Mouse (Mus musculus): Measurements from ENCODE around the gene Arpc5l. TPM values are rescaled to one million over a fixed set of nuclear protein-coding genes. Genes with fewer than 3 reads are reported as not detected.
A peak's percentile ranks its signal among the peaks of the same experiment; 100 is the strongest.

The Arpc5l gene
- polyA plus RNA-seq, 1 experiment from 2014 or later, result 150 TPM

DNA sequence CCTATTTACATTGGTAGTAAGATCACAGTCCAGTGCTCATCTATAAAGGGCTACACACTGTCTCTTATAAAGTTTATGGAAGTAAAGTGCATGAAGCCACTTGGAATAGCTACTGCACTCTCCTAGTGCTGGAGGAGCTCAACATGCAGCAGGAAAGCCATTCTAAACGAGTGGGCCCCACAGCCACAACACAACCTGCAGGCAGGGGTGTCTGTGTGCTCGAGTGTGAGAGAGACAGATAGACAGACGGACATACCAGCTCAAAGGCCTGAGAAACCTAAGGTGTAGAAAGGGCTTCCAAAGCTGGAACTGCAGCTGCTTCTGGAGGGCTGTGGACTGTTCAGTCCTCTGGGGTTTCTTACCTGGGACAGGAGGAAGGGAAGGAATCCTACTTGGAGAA lies 11.4 kb downstream of the Arpc5l start:
- WGBS, result 71% methylated on average over 3 of the region's 3 CpGs
- H3K27ac ChIP-seq (ENCODE audit: low read length), result no peak overlapping the region
- no peaks in the 10 kb centered on the region for H3K27me3 ChIP-seq (replicated peaks; ENCODE audit: control insufficient read depth, insufficient read depth, low read length)
- H3K9me3 ChIP-seq (ENCODE audit: control insufficient read depth, low read length), result no peaks in the 10 kb centered on the region
- H3K36me3 ChIP-seq (ENCODE audit: control insufficient read depth, insufficient read depth), result peaks cover 46% of the 10 kb centered on the region
- H3K4me2 ChIP-seq (ENCODE audit: low read length), result no peak overlapping the region
- no peak overlapping the region for H3K4me3 ChIP-seq (replicated peaks; ENCODE audit: low read length)
- no peaks in the 10 kb centered on the region; the same call in none of the 2 replicates for H3K4me1 ChIP-seq (replicated peaks; ENCODE audit: control insufficient read depth, insufficient read depth, low read length)
- ATAC-seq, result no peak
- no peak overlapping the region for H3K9ac ChIP-seq (replicated peaks; ENCODE audit: low read depth, low read length)

- no peaks in the 10 kb centered on the region for H3K4me1 ChIP-seq (replicated peaks; ENCODE audit: control insufficient read depth, insufficient read depth, low read length)
- H3K27me3 ChIP-seq (replicated peaks; ENCODE audit: control insufficient read depth, insufficient read depth, low read length), result no peaks in the 10 kb centered on the region
- H3K4me3 ChIP-seq (replicated peaks; ENCODE audit: low read length), result no peak overlapping the region
- ATAC-seq, result no peak
- no peak overlapping the region for H3K27ac ChIP-seq (ENCODE audit: low read length)
- WGBS, result 92% methylated on average over 1 of the region's 1 CpGs
- no peak overlapping the region for H3K9ac ChIP-seq (replicated peaks; ENCODE audit: low read depth, low read length)
- H3K9me3 ChIP-seq (ENCODE audit: control insufficient read depth, low read length), result no peaks in the 10 kb centered on the region
- peaks cover 43% of the 10 kb centered on the region for H3K36me3 ChIP-seq (ENCODE audit: control insufficient read depth, insufficient read depth)
- H3K4me2 ChIP-seq (ENCODE audit: low read length), result no peak overlapping the region
Measured at GRCm38 (mm10) chr2:39020004-39020403, 14.9 kb downstream of the Arpc5l start.

DNA sequence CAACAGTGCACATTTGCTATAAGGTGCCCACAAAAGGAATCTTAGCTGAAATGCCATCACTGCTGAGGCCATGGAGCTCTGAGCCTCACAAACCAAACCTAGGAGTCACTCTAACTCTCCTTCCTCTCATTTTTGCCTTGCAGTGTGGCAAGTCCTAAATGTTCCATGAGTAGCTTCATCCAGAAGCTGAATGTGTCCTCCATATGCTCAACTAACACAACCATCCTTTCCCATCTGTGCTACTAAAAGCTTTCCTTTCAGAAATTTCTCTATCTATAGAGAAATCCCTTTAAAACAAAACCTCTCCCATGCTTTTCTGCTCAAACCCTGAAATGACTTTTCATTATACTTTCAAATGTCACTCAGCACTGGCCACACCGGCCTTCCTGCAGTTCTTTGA lies 26.5 kb downstream of the Arpc5l start:
- ATAC-seq, result no peak
- 82% methylated on average over 1 of the region's 1 CpGs for WGBS
- Histone ChIP-seq H3K4me1 (replicated peaks; ENCODE audit: control insufficient read depth, insufficient read depth, low read length) (no peaks in the 10 kb centered on the region), H3K27ac (ENCODE audit: low read length) (no peak overlapping the region), H3K4me3 (replicated peaks; ENCODE audit: low read length) (no peak overlapping the region), H3K4me2 (ENCODE audit: low read length) (no peak overlapping the region), H3K27me3 (replicated peaks; ENCODE audit: control insufficient read depth, insufficient read depth, low read length) (no peaks in the 10 kb centered on the region), H3K36me3 (ENCODE audit: control insufficient read depth, insufficient read depth) (peaks cover 46% of the 10 kb centered on the region), H3K9ac (replicated peaks; ENCODE audit: low read depth, low read length) (no peak overlapping the region), H3K9me3 (ENCODE audit: control insufficient read depth, low read length) (no peaks in the 10 kb centered on the region)

GRCm38 (mm10) chr2:39040215-39040614 lies 35.1 kb downstream of the Arpc5l start:
- Histone ChIP-seq H3K9ac (replicated peaks; ENCODE audit: low read depth, low read length) (no peak overlapping the region), H3K36me3 (ENCODE audit: control insufficient read depth, insufficient read depth) (peaks cover 34% of the 10 kb centered on the region), H3K4me1 (replicated peaks; ENCODE audit: control insufficient read depth, insufficient read depth, low read length) (no peaks in the 10 kb centered on the region), H3K27ac (ENCODE audit: low read length) (no peak overlapping the region), H3K27me3 (replicated peaks; ENCODE audit: control insufficient read depth, insufficient read depth, low read length) (no peaks in the 10 kb centered on the region), H3K9me3 (ENCODE audit: control insufficient read depth, low read length) (no peaks in the 10 kb centered on the region), H3K4me2 (ENCODE audit: low read length) (no peak overlapping the region), H3K4me3 (replicated peaks; ENCODE audit: low read length) (no peak overlapping the region)
- no peak for ATAC-seq
- 96% methylated on average over 1 of the region's 1 CpGs for WGBS

GRCm38 (mm10) chr2:39048515-39048914 lies 43.4 kb downstream of the Arpc5l start:
- no peaks in the 10 kb centered on the region for H3K9me3 ChIP-seq (ENCODE audit: control insufficient read depth, low read length)
- ATAC-seq, result no peak
- 91% methylated on average over 1 of the region's 1 CpGs for WGBS
- no peaks in the 10 kb centered on the region for H3K4me1 ChIP-seq (replicated peaks; ENCODE audit: control insufficient read depth, insufficient read depth, low read length)
- no peak overlapping the region for H3K9ac ChIP-seq (replicated peaks; ENCODE audit: low read depth, low read length)
- no peak overlapping the region for H3K27ac ChIP-seq (ENCODE audit: low read length)
- H3K27me3 ChIP-seq (replicated peaks; ENCODE audit: control insufficient read depth, insufficient read depth, low read length), result no peaks in the 10 kb centered on the region
- H3K4me3 ChIP-seq (replicated peaks; ENCODE audit: low read length), result no peak overlapping the region
- H3K36me3 ChIP-seq (ENCODE audit: control insufficient read depth, insufficient read depth), result peaks cover 32% of the 10 kb centered on the region
- no peak overlapping the region for H3K4me2 ChIP-seq (ENCODE audit: low read length)

DNA sequence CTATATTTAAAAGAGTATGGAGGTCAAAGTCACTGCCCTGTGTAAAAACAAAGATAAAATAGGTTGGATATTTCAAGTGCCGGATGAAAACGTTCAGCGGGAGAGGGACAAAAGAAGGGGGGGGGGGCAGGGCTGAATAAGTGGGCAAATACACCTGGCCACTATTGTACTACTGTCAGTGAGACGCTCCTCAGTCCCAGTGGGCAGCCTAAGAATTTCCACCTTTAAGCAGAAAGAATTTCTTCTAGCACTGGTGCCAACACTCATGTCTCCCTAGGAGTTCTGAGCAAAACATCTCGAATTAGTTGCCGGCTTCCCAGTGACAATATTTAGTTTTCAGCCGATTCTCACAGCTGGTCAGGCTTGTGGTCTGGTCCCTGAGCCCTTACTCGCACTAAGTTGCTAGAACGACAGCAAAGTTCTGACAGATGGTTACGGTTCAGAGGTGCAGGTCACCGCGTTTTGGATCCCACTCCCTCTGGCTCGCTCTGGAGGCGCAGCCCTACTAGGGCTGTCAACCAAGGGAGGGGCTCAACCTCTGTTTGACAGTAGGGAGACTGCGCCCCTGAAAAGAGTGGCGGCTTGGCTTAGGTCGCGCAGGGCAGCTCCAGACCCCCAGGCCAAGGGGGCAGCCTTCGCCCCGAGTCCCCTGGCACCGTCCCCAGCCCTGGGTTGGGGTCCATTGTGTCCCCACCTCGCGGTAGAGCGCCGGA lies 59.7 kb downstream of the Arpc5l start:
- Histone ChIP-seq H3K4me1 (replicated peaks; ENCODE audit: control insufficient read depth, insufficient read depth, low read length) (peaks cover 9% of the 10 kb centered on the region), H3K27me3 (replicated peaks; ENCODE audit: control insufficient read depth, insufficient read depth, low read length) (no peaks in the 10 kb centered on the region), H3K4me3 (replicated peaks; ENCODE audit: low read length) (peak overlapping the region; percentile 99), H3K9ac (replicated peaks; ENCODE audit: low read depth, low read length) (peak overlapping the region; percentile 99), H3K9me3 (ENCODE audit: control insufficient read depth, low read length) (no peaks in the 10 kb centered on the region), H3K4me2 (ENCODE audit: low read length) (peak overlapping the region; percentile 95), H3K36me3 (ENCODE audit: control insufficient read depth, insufficient read depth) (peaks cover 9% of the 10 kb centered on the region), H3K27ac (ENCODE audit: low read length) (peak overlapping the region; percentile 76)
- WGBS, result 5% methylated on average over 25 of the region's 25 CpGs
- peak; percentile 84 for ATAC-seq

Other genes starting within 250 kb of the Arpc5l start
- gene Nr6a1, start 77.7 kb upstream of the Arpc5l start, polyA plus RNA-seq (2015; fragmentation: Nextera tagmentation; extraction: Ambion mirVana), result 1.1 and 1.5 TPM in 2 replicates
- 2.6 and 3.0 TPM in 2 replicates for gene Olfml2a, start 73.4 kb upstream of the Arpc5l start, polyA plus RNA-seq (2015; fragmentation: Nextera tagmentation; extraction: Ambion mirVana)
- gene Wdr38, start 7.9 kb upstream of the Arpc5l start, polyA plus RNA-seq (2015; fragmentation: Nextera tagmentation; extraction: Ambion mirVana), result 1.7 and 2.3 TPM in 2 replicates
- 587 and 670 TPM in 2 replicates for gene Rpl35, start 276 bp downstream of the Arpc5l start, polyA plus RNA-seq (2015; fragmentation: Nextera tagmentation; extraction: Ambion mirVana)
- gene Golga1, start 60.2 kb downstream of the Arpc5l start, polyA plus RNA-seq (2015; fragmentation: Nextera tagmentation; extraction: Ambion mirVana), result 40.7 and 43.1 TPM in 2 replicates
- 17.9 and 21.7 TPM in 2 replicates for gene Scai, start 185.4 kb downstream of the Arpc5l start, polyA plus RNA-seq (2015; fragmentation: Nextera tagmentation; extraction: Ambion mirVana)
- 80.7 and 92.3 TPM in 2 replicates for gene Ppp6c, start 221.1 kb downstream of the Arpc5l start, polyA plus RNA-seq (2015; fragmentation: Nextera tagmentation; extraction: Ambion mirVana)